Mouse (Mus musculus) heart, embryonic 12.5 days (tissue): ENCODE measurements around the gene Actbl2. TPM values are rescaled to one million over a fixed set of nuclear protein-coding genes. Genes with fewer than 3 reads are reported as not detected.

ENCODE experiments used
- ATAC-seq: fragments of 200-750 bp; cut with Nextera tagmentation; 2 replicates; pipeline ENCODE4 v1.8.0; 2017; ENCODE audit warnings: moderate TSS enrichment, moderate library complexity; ENCODE audit not compliant: insufficient number of reproducible peaks, low FRiP score
- H3K27ac ChIP-seq: fragments of 300-500 bp; sonication (generic); 2 replicates; pipeline ENCODE4 v1.5.1; 2016; ENCODE audit warnings: mild to moderate bottlenecking, moderate library complexity; ENCODE audit not compliant: poor library complexity, severe bottlenecking
- H3K27me3 ChIP-seq: fragments of 300-500 bp; sonication (generic); replicated peaks from 2 replicates; pipeline ENCODE4 v1.6.1; 2016; ENCODE audit warnings: mild to moderate bottlenecking, moderate library complexity
- H3K36me3 ChIP-seq: fragments of 300-500 bp; sonication (generic); 2 replicates; pipeline ENCODE4 v1.6.1; 2016; ENCODE audit warnings: mild to moderate bottlenecking, moderate library complexity
- H3K4me1 ChIP-seq: fragments of 300-500 bp; sonication (generic); replicated peaks from 2 replicates; pipeline ENCODE4 v1.6.1; 2016; ENCODE audit warnings: mild to moderate bottlenecking
- H3K4me2 ChIP-seq: fragments of 300-500 bp; sonication (generic); 2 replicates; pipeline ENCODE4 v1.6.1; 2016; ENCODE audit warnings: mild to moderate bottlenecking, moderate library complexity
- H3K4me3 ChIP-seq: fragments of 300-500 bp; sonication (generic); 2 replicates; pipeline ENCODE4 v1.5.1; 2016; ENCODE audit warnings: mild to moderate bottlenecking
- H3K9ac ChIP-seq: fragments of 300-500 bp; sonication (generic); 2 replicates; pipeline ENCODE4 v1.6.1; 2016; ENCODE audit warnings: mild to moderate bottlenecking, moderate library complexity
- H3K9me3 ChIP-seq: fragments of 300-500 bp; sonication (generic); replicated peaks from 2 replicates; pipeline ENCODE4 v1.6.1; 2016; ENCODE audit warnings: mild to moderate bottlenecking, moderate library complexity
- WGBS: fragments of 180-500 bp; shearing (Covaris S2); methylation state at CpG from one replicate; pipeline ENCODE4 v1.1.7; 2016; 5-methylcytosine and 5-hydroxymethylcytosine counted together
- polyA plus RNA-seq: library from polyadenylated mRNA; unstranded; fragments of >200 nt; fragmentation: Nextera tagmentation; extraction: Ambion mirVana; gene quantifications from 2 replicates; pipeline ENCODE4 v1.2.1, GENCODE M21; 2016

Actbl2 gene
- polyA plus RNA-seq, 1 experiment from 2014 or later: not detected

DNA sequence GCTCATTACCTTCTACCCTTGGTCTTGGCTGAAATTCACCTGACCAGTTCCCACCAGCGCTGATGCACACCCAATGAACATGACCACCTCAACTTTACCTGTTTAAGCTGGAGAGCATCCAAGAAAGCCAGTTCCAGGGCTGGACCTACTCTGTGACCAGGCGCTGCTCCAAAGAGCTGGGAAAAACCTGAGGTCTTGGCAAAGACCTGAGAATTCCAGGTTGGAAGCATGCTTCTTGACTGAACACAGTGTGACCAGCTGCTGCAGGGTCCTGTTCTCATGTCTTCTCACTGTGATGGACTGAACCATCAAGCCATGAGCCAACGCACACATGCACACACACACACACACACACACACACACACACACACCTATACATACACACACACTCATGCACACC is 46.0 kb downstream of the Actbl2 start:
- no peaks in the 10 kb centered on the region for H3K27me3 ChIP-seq
- no peak overlapping the region for H3K27ac ChIP-seq
- no peak overlapping the region for H3K4me3 ChIP-seq
- no peak overlapping the region for H3K9ac ChIP-seq
- WGBS: 81% methylated on average over 3 of the region's 3 CpGs
- no peak for ATAC-seq
- H3K4me1 ChIP-seq: peaks cover 10% of the 10 kb centered on the region
- no peaks in the 10 kb centered on the region for H3K36me3 ChIP-seq
- H3K4me2 ChIP-seq: no peak overlapping the region
- H3K9me3 ChIP-seq: no peaks in the 10 kb centered on the region

DNA sequence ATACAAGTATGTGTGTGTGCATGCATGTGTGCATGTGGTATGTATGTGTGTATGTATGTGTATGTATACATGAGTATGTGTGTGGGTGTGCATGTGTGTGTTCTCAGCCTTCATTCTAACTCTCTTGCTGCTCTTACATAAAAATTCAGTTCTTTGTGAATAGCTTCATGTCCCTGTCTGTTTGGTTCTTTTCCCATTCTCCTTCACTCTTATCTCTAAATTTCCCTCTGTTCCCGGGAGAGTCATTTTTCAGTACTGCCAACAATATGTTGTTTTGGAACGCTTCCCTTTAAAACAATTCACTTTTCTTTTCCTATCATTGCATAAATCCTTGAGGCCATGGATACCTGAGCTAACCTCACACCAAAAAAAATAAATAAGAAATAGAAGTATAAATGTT is 46.6 kb downstream of the Actbl2 start:
- no peak overlapping the region for H3K4me3 ChIP-seq
- no peak overlapping the region for H3K27ac ChIP-seq
- H3K4me2 ChIP-seq: no peak overlapping the region
- H3K9me3 ChIP-seq: no peaks in the 10 kb centered on the region
- no peak overlapping the region for H3K9ac ChIP-seq
- WGBS: 47% methylated on average over 2 of the region's 2 CpGs
- H3K27me3 ChIP-seq: no peaks in the 10 kb centered on the region
- ATAC-seq: no peak
- H3K36me3 ChIP-seq: no peaks in the 10 kb centered on the region
- peaks cover 7% of the 10 kb centered on the region for H3K4me1 ChIP-seq

DNA sequence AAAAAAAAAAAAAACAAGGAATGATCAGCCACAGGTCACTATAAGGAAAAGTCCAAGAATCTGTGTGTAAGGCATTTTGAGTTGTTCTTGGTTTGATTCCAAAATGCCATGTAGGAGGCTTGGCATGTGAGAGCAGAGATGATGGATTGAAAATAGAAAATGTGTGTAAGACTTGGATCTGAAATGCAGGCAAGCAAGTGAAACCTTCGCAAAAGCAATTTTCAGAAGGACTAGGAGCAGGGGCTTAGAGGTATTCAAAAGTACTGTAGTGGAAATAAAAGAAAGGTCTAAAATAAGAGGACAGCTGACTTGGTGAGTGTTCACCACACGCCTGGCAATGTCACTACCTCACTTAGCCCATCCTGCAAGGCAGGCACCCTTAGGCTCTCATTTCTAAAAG is 49.4 kb downstream of the Actbl2 start:
- no peaks in the 10 kb centered on the region for H3K36me3 ChIP-seq
- WGBS: 72% methylated on average over 2 of the region's 2 CpGs
- H3K4me2 ChIP-seq: no peak overlapping the region
- H3K9ac ChIP-seq: no peak overlapping the region
- peaks cover 7% of the 10 kb centered on the region; the same call in 1 of the 2 replicates for H3K4me1 ChIP-seq
- H3K27ac ChIP-seq: no peak overlapping the region
- H3K27me3 ChIP-seq: no peaks in the 10 kb centered on the region
- H3K4me3 ChIP-seq: no peak overlapping the region
- no peak for ATAC-seq
- H3K9me3 ChIP-seq: no peaks in the 10 kb centered on the region

DNA sequence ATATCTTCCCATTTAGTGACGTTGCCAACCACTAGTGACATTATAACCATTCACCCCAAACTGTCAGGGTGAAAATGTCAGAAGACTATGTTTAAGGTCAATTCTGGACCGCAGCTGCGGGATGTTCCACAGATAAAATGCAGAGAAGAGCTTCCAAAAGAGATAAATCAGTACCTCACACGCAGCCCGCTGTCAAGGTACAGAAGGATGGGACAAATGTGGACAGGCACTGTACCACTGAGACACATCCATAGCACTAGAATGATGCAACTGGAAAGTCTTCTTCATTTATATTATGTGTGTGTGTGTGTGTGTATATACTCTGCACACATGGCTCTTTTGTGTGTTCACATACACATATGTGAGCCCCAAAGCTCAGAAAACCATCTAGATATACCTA is 49.9 kb downstream of the Actbl2 start:
- peaks cover 10% of the 10 kb centered on the region for H3K4me1 ChIP-seq
- no peak for ATAC-seq
- H3K9me3 ChIP-seq: no peaks in the 10 kb centered on the region
- H3K4me2 ChIP-seq: no peak overlapping the region
- no peaks in the 10 kb centered on the region for H3K36me3 ChIP-seq
- H3K27me3 ChIP-seq: no peaks in the 10 kb centered on the region
- H3K4me3 ChIP-seq: no peak overlapping the region
- no peak overlapping the region for H3K9ac ChIP-seq
- H3K27ac ChIP-seq: no peak overlapping the region
- 77% methylated on average over 5 of the region's 5 CpGs for WGBS

Other genes starting within 250 kb of the Actbl2 start
- 68.0 and 75.4 TPM in 2 replicates for gene Gpbp1, start 235.1 kb downstream of the Actbl2 start, polyA plus RNA-seq